Mouse (Mus musculus): Measurements from ENCODE around the gene Mark2.

GRCm38 (mm10) chr19:7240291-7240690 is 101.4 kb downstream of the Mark2 start:
- TF ChIP-seq CTCF (IDR thresholded peaks at IDR 0.05; ENCODE audit: low read depth) (no peak), EP300 (optimal IDR thresholded peaks at IDR 0.05) (no peak)

Data from stomach, postnatal 0 days (tissue).